Comparison of ENCODE assay signal across 21 mouse cellular contexts in genomic region chr14:9318796-9319465, GRCm38 (mm10).
"Had no signal": no experiment of that assay in that cellular context is flagged by ENCODE, and none has a peak within 500 bp of the region (broad histone marks: within the 10 kb centered on the region; RNA-seq: fewer than 3 reads in every experiment).

No protein-coding gene starts in this region.

- H3K4me3 ChIP-seq: heart, embryonic 10.5 days; heart, embryonic 12.5 days; hindbrain, embryonic 10.5 days; hindbrain, embryonic 12.5 days; intestine, embryonic 15.5 days; layer of hippocampus, adult 2 months; left cerebral cortex, adult 2 months; limb, embryonic 10.5 days; limb, embryonic 12.5 days; liver, embryonic 13.5 days; liver, embryonic 15.5 days had no signal

- DNase-seq: gastrocnemius, postnatal 14 days; gastrocnemius, postnatal 36 days; heart, adult 18-20 months; kidney, adult 18-20 months; kidney, adult 8-10 months; kidney, postnatal 10 days; kidney, postnatal 25 days; kidney, postnatal 4 days; liver; liver, embryonic 13.5 days had no signal

- H3K4me1 ChIP-seq: heart, embryonic 10.5 days; hindbrain, embryonic 10.5 days; hindbrain, embryonic 12.5 days; intestine, embryonic 15.5 days; limb, embryonic 10.5 days; limb, embryonic 12.5 days; liver, embryonic 13.5 days; liver, embryonic 15.5 days had no signal

- H3K9me3 ChIP-seq: heart, embryonic 10.5 days; heart, embryonic 12.5 days; hindbrain, embryonic 10.5 days; hindbrain, embryonic 12.5 days; intestine, embryonic 15.5 days; limb, embryonic 10.5 days; limb, embryonic 12.5 days; liver, embryonic 13.5 days; liver, embryonic 15.5 days had no signal

- H3K36me3 ChIP-seq: heart, embryonic 10.5 days; heart, embryonic 12.5 days; hindbrain, embryonic 10.5 days; hindbrain, embryonic 12.5 days; intestine, embryonic 15.5 days; limb, embryonic 10.5 days; limb, embryonic 12.5 days; liver, embryonic 13.5 days; liver, embryonic 15.5 days had no signal

- H3K27ac ChIP-seq: heart, embryonic 10.5 days; hindbrain, embryonic 10.5 days; hindbrain, embryonic 12.5 days; hindbrain, embryonic 14.5 days; intestine, embryonic 15.5 days; layer of hippocampus, adult 2 months; left cerebral cortex, adult 2 months; limb, embryonic 10.5 days; limb, embryonic 12.5 days; liver, embryonic 13.5 days; liver, embryonic 15.5 days had no signal

- H3K9ac ChIP-seq: heart, embryonic 12.5 days; hindbrain, embryonic 12.5 days; hindbrain, embryonic 14.5 days; intestine, embryonic 15.5 days; limb, embryonic 12.5 days; liver, embryonic 13.5 days; liver, embryonic 15.5 days had no signal
